Mouse (Mus musculus): ENCODE results near the gene Prom1.

Gene Prom1

DNA sequence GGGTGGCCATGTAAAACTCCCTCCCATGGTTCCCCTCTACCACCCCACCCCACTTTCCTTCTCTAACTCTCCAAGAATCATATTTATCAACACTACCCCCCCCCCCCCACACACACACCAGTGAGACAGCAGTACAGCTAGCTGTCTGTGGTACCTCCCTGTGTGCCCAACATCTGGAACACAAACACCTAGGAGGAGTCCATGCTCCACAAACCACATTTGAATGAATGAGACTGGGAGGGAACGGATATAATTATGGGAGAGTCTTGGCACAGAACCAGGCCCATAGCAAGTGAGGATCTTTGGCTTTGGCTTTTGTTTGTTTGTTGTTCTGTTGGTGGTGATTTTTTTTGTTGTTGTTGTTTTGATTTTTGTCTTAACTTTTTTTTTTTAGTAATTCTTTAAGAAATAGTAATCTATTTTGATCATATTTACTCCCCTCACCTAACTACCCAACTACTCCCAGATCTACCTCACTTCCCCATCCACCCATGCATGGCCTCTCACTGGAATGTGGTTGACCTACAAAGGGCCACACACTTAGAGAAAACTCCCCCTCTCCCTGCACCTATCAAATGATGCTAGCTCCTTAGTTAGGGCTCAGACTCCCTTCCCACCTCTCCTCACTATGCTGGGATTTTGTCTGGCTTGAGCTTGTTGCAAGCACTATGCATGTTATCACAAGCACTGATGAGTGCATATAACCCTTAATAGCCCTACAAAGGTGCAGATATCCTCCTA lies 124.8 kb downstream of the Prom1 start:
- DNase-seq (ENCODE audit: low read depth in 1 of 2, low spot score in 2 of 2): no peak

DNA sequence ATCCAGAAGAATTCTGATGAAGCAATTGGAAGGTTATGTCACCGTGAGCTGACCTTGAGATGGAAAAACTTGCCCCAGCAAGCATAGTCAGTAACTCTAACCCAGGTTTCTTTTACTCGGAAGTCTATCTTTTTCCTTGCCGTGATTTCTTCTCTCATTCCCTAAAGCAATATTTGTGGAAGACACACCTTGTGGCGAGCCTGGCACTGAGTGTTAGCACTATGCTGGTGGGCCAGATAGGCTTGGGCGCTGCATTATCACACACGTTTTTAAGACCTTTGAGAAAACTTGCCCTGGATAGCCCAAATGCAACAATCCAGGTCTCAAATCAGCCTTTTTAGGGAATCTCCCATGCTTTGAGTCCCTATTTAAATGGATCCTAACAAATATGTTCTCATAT lies 127.7 kb downstream of the Prom1 start:
- no peak for DNase-seq (ENCODE audit: low read depth in 1 of 2, low spot score in 2 of 2)

DNA sequence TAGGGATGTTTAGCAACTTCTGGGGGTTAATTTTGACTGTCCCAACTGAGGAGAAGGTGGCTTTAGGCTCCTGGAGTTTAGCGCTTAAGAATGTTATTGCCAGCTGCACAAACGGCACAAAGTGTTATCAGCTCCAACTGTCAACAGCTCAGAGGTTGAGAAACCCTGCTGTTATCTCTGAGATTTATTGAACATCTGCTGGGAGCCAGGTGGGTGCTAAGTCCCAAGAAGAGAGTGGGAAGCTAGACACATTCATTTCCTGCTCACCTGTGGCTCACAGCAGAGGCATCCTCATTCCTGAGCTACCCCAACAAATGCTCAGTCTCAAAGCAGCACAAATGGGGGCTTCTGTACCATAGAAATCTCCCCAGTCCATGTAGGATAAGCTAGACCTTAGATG lies 130.7 kb downstream of the Prom1 start:
- no peak for DNase-seq (ENCODE audit: low read depth in 1 of 2, low spot score in 2 of 2)

DNA sequence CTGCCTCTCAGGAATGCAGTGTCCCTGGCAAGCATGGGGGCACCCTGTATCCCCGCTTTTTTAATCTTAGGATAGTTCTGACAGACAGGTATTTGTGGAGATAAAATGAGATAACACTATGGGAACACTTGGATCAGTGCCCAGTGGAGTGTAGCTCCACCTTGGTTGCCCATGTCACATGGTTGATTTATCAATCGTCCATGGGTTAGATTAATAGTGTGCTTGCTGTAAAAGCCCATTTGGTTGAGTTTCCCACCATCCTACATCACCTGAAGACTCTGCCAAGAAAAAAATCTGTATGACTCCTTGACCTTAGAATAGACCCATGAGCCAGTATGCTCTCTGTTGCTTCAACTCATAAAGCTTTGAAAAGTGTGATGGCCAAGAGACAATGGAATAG lies 131.3 kb downstream of the Prom1 start:
- DNase-seq (ENCODE audit: low read depth in 1 of 2, low spot score in 2 of 2): no peak

DNA sequence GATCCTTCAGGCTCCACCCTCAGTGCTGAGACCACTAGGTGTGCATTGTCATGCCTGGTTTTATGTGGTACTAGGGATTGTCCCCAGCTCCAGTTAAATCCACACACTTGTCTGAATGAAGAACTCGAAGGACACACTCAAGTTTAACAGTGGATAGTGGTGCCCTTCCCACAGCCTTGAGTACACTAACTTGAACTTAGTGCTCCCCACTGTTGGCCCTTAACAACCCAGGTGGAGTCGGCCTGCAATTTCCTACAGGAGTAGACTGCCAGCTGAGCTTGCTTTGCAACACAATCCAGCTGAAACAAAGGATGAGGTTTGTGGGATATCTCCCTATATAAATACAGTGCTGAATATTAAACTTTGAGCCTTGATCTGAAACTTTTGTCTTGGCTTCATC lies 133.2 kb downstream of the Prom1 start:
- no peak for DNase-seq (ENCODE audit: low read depth in 1 of 2, low spot score in 2 of 2)

DNA sequence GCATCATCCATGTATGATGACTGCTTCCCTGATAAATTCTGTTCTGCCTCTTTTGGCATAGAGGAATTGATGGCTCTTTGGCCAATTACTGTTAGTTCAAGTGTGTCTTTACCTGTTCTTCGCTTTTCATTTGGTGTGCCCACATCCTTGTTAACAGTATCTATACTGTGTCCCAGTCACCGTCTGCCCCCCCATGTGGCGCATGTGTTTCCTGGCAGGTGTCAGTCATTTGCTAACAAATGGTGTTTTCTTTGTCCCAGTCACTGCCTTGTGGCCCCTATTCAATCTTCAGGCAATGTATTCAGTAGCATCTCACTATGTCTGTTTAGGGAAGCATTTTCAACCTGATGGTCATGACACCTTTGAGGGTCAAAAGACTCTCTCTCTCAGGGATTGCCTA lies 140.8 kb downstream of the Prom1 start:
- DNase-seq (ENCODE audit: low read depth in 1 of 2, low spot score in 2 of 2): no peak

DNA sequence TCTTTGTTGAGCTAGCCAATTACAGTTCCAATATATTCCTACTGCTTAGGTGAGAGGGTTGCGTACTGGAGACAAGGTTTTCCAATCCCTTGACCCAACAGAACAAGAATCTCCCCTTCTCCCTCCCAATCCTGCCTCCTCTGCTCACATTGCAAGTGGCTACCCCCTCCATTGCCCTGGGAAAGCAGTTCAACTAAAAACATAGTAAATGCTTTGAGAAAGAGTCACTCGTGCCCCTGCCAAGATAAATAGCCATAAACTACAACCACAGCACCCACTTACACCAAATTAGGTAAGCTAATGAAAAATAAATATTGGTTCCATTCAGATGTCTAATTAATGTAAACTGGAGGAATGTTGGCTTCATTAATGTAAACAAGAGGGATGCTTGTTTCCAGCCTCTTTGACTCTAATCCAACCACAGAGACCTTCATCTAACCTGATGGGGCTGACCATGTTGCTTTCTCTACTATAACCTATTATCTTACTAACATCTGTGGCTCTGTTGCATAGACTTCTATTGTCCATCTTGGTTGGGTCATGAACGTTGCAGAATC lies 141.9 kb downstream of the Prom1 start:
- no peak for DNase-seq (ENCODE audit: low read depth in 1 of 2, low spot score in 2 of 2)

DNA sequence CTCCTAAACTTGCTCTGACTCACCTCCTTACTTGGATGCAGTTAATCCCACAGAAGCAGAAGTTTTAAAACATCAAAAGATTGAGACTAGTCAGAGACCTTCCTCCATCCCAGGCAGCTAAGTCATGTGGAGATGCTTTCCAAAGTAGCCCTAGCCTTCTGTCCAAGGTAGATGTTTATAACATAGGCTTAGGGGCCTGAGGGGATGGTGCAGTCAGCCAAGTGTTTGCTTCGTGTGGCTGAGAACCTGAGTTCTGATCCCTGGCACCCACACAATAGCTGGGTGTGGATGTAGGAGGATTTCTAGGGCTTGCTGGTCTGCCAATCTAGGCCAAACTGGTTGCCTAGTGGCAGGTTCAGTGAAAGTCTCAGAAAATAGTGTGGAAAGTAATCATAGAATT lies 148.6 kb downstream of the Prom1 start:
- DNase-seq (ENCODE audit: low read depth in 1 of 2, low spot score in 2 of 2): no peak

DNA sequence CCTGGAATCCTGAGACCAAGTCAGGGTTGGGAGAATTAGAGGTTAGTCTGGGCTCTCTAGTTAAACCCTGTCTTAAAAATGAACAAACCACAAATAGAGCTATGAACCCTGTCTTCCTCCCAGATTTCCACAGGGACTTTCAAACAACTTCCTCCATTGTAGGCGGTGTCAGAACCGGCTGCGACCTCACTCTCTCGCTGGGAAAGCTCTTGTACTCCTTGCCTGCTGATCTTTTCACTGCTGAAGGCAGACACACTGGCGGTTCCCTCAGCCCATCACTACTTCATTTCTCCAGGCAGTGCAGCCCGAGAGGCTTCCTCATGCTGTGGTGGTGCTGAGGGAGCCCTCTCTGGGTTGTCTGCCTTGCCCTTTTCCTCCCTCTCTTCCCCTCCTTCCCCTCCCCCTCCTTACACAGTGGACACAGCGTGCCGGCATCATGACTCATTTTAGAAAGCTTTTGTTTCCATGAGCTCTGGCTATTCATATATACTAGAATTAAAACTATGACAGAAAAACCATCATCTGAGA lies 153.0 kb downstream of the Prom1 start:
- DNase-seq (ENCODE audit: low read depth in 1 of 2, low spot score in 2 of 2): no peak

DNA sequence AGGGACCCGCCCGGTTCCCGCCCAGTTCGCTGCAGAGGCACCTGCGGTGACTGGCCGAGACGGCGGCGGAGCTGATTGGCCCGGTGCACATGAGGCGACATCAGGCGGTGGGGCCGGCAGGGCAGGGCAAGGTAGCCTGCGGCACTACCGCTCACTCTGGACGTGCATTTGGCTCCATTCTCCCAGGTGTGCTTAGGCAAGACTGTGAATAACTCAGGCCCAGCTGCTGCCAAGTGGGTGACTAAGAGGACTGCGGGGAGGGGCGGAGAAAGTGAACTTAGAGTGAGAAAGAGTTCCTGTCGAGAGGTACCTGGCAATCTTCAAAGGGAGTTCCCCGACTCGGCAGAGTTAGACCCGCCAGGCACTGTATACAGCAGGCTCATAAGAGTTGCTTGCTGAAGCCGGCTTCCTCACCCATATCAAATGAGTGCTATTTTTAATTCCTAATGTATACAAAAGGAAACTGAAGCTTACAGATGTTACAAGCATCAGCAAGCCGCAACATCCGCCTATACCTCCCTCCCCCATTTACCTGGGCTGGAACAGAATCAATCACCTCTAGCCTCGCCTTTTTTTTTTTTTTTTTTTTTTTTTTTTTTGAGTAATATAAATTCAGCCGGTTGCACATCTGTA lies 153.6 kb downstream of the Prom1 start:
- DNase-seq (ENCODE audit: low read depth in 1 of 2, low spot score in 2 of 2): peak in 1 of 2 experiments; percentile 13

DNA sequence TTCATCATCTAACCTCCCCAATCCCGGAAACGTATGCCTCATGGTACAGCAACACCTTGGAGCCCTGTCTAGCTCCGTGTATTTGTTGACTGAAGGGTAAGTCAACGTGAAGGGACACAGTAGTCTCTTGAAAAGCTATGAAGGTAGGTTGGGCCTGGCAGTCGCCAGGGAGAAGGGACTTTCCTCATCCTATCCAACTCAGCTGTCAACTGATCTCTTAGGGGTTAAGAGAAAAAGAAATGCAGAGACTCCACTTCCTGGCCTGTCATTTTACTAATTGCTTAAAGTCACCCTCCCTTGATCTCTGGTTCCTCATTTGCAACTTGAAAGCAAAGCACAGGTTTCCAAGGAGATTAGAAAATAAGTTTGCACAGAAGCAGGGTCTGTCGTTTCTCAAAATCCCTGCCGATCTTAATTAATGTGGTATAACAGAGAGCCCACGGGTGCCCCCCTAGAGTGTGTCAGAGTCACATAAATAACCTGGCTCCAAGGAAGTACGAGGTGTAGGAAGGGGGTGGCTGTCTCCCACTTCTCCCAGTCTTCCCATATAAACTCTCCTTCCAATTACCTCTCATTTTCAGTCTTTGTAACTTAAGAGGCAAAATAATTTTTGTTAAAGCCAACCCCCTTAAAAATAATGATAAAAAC lies 154.4 kb downstream of the Prom1 start:
- DNase-seq (ENCODE audit: low read depth in 1 of 2, low spot score in 2 of 2): peak in 1 of 2 experiments; percentile 1

All from monocyte, adult 2 months (primary cell).